Mouse (Mus musculus): ENCODE results near the gene Col6a4.

Col6a4 gene

DNA sequence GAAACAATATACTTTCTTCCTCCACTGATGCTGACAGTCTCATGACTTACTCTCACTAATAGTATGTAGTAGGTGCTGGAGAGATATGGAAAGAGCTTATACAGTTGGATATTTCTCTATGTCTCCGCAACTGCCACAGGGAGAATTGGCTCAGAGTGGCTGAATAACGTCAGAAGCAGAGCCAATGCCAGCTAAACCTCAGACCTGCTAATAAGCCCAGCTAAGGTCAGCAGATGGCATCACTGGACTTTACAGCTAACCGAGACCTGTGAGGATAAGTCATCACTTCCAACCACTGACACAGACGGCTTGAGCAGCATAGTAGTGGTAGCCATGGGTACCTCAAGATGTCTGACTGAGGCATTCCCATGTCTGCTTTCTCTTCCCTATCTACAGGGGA lies 22.6 kb downstream of the Col6a4 start:
- no peak for DNase-seq (ENCODE audit: low spot score in 2 of 2)

- no peak for DNase-seq (ENCODE audit: low spot score in 2 of 2)
These were observed 24.9 kb downstream of the Col6a4 start for GRCm38 (mm10) chr9:106071651-106072050.

- DNase-seq (ENCODE audit: low spot score in 2 of 2) = no peak
These were observed 43.1 kb downstream of the Col6a4 start for GRCm38 (mm10) chr9:106053446-106053845.

- DNase-seq (ENCODE audit: low spot score in 2 of 2) = no peak
These were observed 52.6 kb downstream of the Col6a4 start for GRCm38 (mm10) chr9:106043921-106044503.

DNA sequence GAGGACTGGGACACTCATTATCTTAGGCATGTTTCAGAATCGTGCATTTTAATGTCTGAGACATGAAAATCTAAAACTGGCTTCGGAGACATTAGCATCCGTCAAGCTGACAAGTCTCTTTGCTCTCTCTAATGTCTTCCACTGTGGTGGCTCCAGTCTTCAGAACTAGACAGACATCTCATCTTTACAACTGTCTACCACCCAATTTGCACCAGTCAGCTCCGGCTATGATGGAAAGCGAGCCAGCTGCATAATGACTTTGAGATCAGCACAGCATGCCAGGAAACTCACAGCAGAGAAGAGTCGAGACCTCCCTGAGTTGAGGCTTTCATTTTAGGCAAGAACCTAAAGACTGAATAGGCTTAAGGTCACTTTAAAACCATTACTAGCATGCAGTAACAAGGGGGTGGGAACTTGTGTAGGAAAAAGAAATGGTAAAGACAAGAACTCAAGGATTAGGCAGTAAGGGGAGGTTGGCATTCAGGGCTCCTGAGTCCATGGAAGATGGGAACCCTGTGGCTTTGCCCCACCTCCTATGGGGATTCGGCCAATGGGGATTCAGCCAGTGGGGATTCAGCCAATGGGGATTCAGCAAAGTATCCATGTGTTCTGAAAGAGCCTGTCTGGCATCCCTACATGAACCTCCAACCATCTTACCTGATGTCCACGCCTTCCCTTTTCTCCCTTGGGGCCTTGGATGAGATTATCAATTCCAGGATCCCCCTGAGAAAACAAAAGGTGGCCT lies 56.5 kb downstream of the Col6a4 start:
- DNase-seq (ENCODE audit: low spot score in 2 of 2) = no peak

GRCm38 (mm10) chr9:106039276-106039675 lies 57.3 kb downstream of the Col6a4 start:
- no peak for DNase-seq (ENCODE audit: low spot score in 2 of 2)

- peak; percentile 63 to 72 for DNase-seq (ENCODE audit: low spot score in 2 of 2)
These were observed 57.7 kb downstream of the Col6a4 start for GRCm38 (mm10) chr9:106038865-106039264.

GRCm38 (mm10) chr9:106015666-106016065 lies 80.9 kb downstream of the Col6a4 start:
- DNase-seq (ENCODE audit: low spot score in 2 of 2) = no peak

DNA sequence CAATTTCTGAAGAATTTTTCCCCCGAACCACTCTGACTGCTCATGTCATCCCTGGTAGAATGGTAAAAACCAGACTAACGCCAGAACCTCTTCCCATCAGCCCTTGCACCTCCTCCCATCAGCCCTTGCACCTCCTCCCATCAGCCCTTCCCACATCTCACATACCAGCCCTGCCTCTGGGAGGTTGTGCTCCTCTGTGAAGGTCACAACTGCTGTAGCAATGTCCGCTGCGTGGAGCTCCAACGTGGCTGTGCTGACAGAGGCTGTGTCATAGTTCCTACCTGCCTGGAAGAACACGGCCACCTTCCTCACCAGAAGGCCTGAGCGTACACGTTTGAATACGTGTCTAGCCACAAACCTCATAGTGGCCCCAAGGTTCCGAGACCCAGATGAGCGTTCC lies 83.4 kb downstream of the Col6a4 start:
- DNase-seq (ENCODE audit: low spot score in 2 of 2) = no peak

- DNase-seq (ENCODE audit: low spot score in 2 of 2) = no peak
These were observed 98.6 kb downstream of the Col6a4 start for GRCm38 (mm10) chr9:105997955-105998354.

- DNase-seq (ENCODE audit: low spot score in 2 of 2) = no peak
These were observed 104.2 kb downstream of the Col6a4 start for GRCm38 (mm10) chr9:105992425-105992824.

DNA sequence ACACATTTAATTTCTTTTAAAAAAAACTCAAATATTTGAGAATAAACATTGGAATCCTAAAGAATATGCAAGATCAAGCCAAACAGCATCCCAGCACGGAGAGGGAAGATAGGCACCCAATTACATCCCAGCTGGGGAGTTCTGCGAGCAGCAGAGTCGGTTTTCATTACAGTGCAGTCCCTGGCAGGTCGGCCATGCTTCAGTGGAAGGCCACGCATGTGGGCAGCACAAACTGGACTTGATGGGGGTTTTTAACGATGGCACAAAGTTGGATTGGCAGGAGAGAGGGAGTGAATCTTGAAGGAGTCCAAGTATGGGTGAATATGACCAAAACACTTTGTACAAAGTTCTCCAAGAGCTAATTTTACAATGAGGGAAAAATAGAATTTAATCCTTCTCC lies 106.5 kb downstream of the Col6a4 start:
- DNase-seq (ENCODE audit: low spot score in 2 of 2) = no peak

GRCm38 (mm10) chr9:105989468-105989867 lies 107.1 kb downstream of the Col6a4 start:
- DNase-seq (ENCODE audit: low spot score in 2 of 2) = peak; percentile 20 to 38

GRCm38 (mm10) chr9:105988096-105988495 lies 108.5 kb downstream of the Col6a4 start:
- DNase-seq (ENCODE audit: low spot score in 2 of 2) = peak in 1 of 2 experiments; percentile 23

DNA sequence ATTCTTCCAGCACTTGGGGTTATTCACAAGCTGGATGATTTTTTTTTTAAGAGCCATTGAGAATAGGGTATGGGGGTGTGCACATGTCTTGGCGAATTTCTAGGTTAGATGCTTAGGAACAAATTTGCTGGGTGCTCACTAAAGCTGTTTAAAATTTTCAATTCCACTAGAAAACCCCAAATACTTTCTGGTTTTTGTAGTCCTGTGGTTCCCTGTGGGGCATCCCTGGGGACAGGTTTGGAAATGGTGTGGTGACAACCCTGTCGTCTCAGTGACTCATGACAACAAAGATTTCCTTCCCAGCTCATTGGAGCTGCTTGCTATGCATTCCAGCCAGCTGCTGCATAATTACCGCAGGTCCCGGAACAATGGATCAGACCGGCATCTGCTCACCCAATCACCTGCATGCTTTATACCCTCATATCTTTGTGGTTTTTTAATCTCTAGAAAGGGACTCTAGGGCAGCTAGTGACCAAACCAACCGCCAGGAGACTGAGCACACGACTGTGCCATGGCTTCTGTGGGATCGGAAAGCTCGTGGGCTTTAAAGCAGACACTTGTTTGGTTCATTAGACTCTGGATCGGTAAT lies 111.6 kb downstream of the Col6a4 start:
- no peak for DNase-seq (ENCODE audit: low spot score in 2 of 2)

DNA sequence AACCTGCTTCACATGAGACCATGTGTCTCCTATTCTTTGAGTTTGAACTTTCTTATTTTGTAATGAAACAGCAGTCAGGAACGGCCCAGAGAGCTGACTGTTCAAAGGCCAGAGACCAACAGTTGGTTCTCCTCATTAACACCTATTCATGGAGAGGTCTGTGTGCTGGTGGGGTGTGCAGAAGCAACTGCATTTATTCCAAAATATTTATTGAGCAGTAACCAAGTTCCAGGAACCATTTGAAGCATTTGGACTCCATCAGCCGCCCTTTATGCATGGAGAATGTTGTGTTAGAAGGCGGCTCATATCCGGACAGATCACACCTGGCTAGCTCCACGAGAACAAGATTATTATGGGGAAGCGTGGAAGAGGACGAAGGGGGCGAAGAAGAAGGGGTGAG lies 118.1 kb downstream of the Col6a4 start:
- DNase-seq (ENCODE audit: low spot score in 2 of 2) = no peak

DNA sequence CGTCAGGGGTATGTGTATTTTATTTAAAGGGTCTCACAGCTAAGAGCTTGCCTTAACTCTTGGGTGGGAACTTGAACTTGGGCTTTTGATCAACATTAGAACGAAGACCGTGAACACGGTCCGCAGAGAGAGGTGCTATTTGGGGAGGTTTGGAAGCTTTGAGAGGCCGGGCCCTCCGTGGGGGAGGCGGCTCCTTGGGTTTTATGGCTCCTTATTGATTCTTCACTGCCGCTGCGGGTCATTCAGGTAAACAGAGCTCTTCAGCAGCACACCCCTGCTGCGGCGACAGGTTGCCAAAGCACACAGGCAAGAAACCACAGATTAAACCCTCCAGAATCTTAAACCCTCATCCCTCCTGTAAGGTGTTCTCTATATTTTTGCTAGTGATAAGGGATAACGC lies 119.7 kb downstream of the Col6a4 start:
- DNase-seq (ENCODE audit: low spot score in 2 of 2) = no peak

- no peak for DNase-seq (ENCODE audit: low spot score in 2 of 2)
These were observed 120.3 kb downstream of the Col6a4 start for GRCm38 (mm10) chr9:105976314-105976713.

GRCm38 (mm10) chr9:105973736-105974135 lies 122.8 kb downstream of the Col6a4 start:
- DNase-seq (ENCODE audit: low spot score in 2 of 2) = no peak

GRCm38 (mm10) chr9:105972031-105972430 lies 124.6 kb downstream of the Col6a4 start:
- no peak for DNase-seq (ENCODE audit: low spot score in 2 of 2)

- no peak for DNase-seq (ENCODE audit: low spot score in 2 of 2)
These were observed 125.2 kb downstream of the Col6a4 start for GRCm38 (mm10) chr9:105971351-105971894.

- no peak for DNase-seq (ENCODE audit: low spot score in 2 of 2)
These were observed 125.7 kb downstream of the Col6a4 start for GRCm38 (mm10) chr9:105970901-105971300.

- DNase-seq (ENCODE audit: low spot score in 2 of 2) = no peak
These were observed 128.6 kb downstream of the Col6a4 start for GRCm38 (mm10) chr9:105967976-105968375.
